Mouse (Mus musculus) T-cell, adult 66 days (primary cell): ENCODE data around the gene Atp7b. TPM values are rescaled to one million over a fixed set of nuclear protein-coding genes. Genes with fewer than 3 reads are reported as not detected.

ENCODE experiments used
- total RNA-seq, 2 experiments: library from RNA; stranded (reverse); gene quantifications; 3 replicates in 1 of 2; 4 replicates in 1 of 2; pipeline ENCODE4 v1.2.4; 2023

Atp7b gene
- total RNA-seq = under 1 TPM in 1 of 2 experiments, not detected in 1; 0.53 TPM

GRCm38 (mm10) chr8:22059821-22060445 lies at the start of gene Atp7b:
Gene Atp7b, minus strand, starts transcription at chr8:22060305.

DNA sequence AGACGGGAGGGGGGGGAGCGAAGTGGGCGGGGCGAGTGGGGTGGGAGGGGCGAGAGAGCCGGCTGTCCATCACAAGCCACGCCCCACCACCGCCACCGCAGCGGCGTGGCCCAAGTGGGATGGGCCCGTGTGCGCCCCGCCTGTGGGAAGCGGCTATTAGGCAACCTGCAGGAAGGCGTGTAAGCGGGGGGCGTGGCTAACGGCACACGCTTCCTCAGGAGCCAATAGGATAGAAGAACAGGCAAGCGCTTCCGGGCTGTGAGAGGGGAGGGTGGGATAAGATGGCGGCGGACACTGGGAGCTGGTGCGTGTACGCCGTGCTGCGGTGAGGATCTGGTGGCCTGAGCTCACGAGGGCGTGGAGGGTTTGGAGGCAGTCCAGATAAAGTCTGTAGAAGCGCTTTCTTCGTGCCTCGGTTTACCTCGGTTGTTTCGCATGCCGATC lies 363 bp upstream of the Atp7b start, which contains the start of gene Alg11:
Alg11 (plus strand) TSS at position 276 of the 444 bp plus-strand sequence.

DNA sequence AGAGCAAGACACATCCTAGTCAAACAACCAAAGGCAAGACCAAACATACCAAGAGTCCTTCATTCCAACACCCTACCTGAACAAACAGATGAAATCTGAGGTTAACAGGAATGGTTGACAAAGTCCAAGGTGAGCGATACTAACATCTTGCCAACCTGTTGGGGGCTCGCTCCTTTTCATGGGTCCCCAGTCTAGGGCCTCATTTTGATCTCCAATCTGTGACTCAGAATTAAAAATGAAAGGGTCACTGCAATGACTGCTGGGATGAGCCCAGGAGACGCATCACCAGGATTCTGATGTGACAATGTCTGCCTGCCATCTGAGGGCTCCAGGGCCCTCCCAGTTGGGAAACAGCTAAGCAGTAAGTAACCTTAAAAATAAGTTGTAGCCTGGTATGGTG lies 90.6 kb downstream of the Atp7b start, which contains the start of gene Ccdc70:
Ccdc70 (plus strand) TSS at position 301 of the 400 bp plus-strand sequence.

DNA sequence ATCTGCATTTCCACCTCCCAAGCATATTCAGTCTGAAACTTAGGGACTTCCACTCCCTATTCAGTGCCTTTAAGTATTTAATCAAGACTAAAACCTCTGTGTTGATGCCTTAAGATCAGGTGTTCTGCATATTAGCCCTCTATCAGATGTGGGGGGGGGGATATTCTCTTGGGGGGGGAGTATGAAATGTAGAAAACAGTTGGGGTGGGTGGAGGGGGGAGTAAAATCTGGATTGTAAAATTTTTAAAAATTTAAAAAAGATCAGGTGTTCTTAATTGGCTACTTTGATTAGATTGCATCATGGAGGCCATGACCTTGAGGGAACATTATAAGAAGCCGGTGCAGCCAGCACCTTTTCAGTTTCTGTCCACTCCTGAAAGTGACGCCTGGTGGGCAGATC lies 101.7 kb downstream of the Atp7b start, which contains the start of gene Fam90a1a:
Fam90a1a (plus strand) TSS at position 301 of the 400 bp plus-strand sequence.

GRCm38 (mm10) chr8:21946462-21946861 lies 113.6 kb downstream of the Atp7b start, which contains the start of gene Defb13:
Gene Defb13, plus strand, starts transcription at chr8:21946762.

Other genes starting within 250 kb of the Atp7b start
- gene Defb50, start 236.8 kb downstream of the Atp7b start, total RNA-seq = not detected
- not detected for gene Defb2, start 220.4 kb downstream of the Atp7b start, total RNA-seq
- gene Defb10, start 201.4 kb downstream of the Atp7b start, total RNA-seq = not detected
- not detected for gene Defb9, start 174.9 kb downstream of the Atp7b start, total RNA-seq
- not detected for gene Defb11, start 153.9 kb downstream of the Atp7b start, total RNA-seq
- not detected for gene Defb15, start 127.6 kb downstream of the Atp7b start, total RNA-seq
- gene Defb35, start 122.0 kb downstream of the Atp7b start, total RNA-seq = not detected
- gene Defb13, start 113.5 kb downstream of the Atp7b start, total RNA-seq = not detected
- gene Fam90a1a, start 101.6 kb downstream of the Atp7b start, total RNA-seq = not detected
- gene Ccdc70, start 90.5 kb downstream of the Atp7b start, total RNA-seq = not detected
- gene Alg11, start 416 bp upstream of the Atp7b start, total RNA-seq = 10 to 100 TPM; 22.5 to 24.1 TPM
- gene Nek5, start 64.7 kb upstream of the Atp7b start, total RNA-seq = not detected
- 1 to 10 TPM; 5.7 to 8.2 TPM for gene Nek3, start 106.1 kb upstream of the Atp7b start, total RNA-seq
- gene Ckap2, start 125.5 kb upstream of the Atp7b start, total RNA-seq = 1 to 10 TPM; 5.6 to 6.9 TPM
- gene Vps36, start 132.5 kb upstream of the Atp7b start, total RNA-seq = 10 to 100 TPM; 28.0 to 39.3 TPM
- under 1 TPM; 0.21 to 0.64 TPM for gene Thsd1, start 167.0 kb upstream of the Atp7b start, total RNA-seq
- gene Tpte, start 223.1 kb upstream of the Atp7b start, total RNA-seq = not detected